Mouse (Mus musculus): Measurements from ENCODE around the gene Alg14.

GRCm38 (mm10) chr3:121370301-121370700 is 78.7 kb downstream of the Alg14 start:
- no peak for TF ChIP-seq TAL1 (IDR thresholded peaks at IDR 0.05; ENCODE audit: low read length)
- TF ChIP-seq GATA1 (IDR thresholded peaks at IDR 0.05; ENCODE audit: low read length) = no peak

Measured in erythroblast, embryonic 14.5 days (primary cell).